Mouse (Mus musculus) stomach, postnatal 0 days (tissue): Measurements from ENCODE around the gene Lrch1.

Experiments
- CTCF ChIP-seq: IDR thresholded peaks from 2 replicates; pipeline ENCODE4 v1.5.1; 2016; ENCODE audit warnings: antibody characterized with exemption, low read depth, mild to moderate bottlenecking, moderate library complexity
- EP300 ChIP-seq: optimal IDR thresholded peaks from 2 replicates; pipeline ENCODE3; 2016; ENCODE audit warnings: antibody characterized with exemption

GRCm38 (mm10) chr14:74732079-74732783 lies 215.4 kb downstream of the Lrch1 start, which contains the start of gene Esd:
- TF ChIP-seq EP300, result no peak
- peak; percentile 57 for TF ChIP-seq CTCF
